Comparison of ENCODE assay signal across 8 mouse cellular contexts in the genomic region with DNA sequence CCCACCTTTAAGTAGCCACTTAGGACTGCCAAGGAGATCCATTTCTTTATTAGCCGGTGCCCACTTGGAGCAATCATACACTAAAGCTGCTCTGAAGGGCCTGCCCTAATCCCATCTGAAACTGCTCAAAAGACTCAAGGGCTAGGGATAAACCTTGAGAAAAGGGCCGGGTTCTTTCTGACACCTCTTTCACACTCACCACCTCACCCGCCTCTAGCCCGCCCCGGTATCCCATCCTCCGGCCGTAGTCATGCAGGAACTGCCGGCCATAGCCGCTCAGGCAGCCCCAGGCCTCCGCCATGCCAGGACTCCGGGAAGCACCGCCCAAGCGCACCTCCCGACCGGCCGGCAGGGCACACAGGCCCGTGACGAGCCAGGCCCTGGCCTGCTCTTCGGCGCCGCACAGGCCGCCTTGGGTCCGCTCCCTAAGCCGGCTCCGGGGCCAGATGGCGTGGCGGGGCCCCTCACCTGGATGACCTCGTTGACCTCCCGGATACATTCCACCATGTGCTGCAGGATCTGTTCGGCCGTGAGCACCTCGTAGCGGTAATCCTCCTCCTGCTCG. TPM values are rescaled to one million over a fixed set of nuclear protein-coding genes. Genes with fewer than 3 reads are reported as not detected.
DNase-seq lines count a peak whose midpoint lies in the region; ATAC-seq and TF ChIP-seq lines count a peak whose summit lies in the region.

No protein-coding gene starts in this region.

- peak overlapping the region; percentile 100 for H3K9ac ChIP-seq in embryonic facial prominence, embryonic 13.5 days
- H3K9ac ChIP-seq in heart, adult 2 months (ENCODE audit: low read depth, low read length), result peak overlapping the region; percentile 100
- H3K9ac ChIP-seq in liver, embryonic 11.5 days (ENCODE audit: low read depth, low read length), result peak overlapping the region; percentile 86

- H3K9me3 ChIP-seq in embryonic facial prominence, embryonic 13.5 days, result no peaks in the 10 kb centered on the region
- H3K9me3 ChIP-seq in liver, embryonic 11.5 days (ENCODE audit: control insufficient read depth, low read length), result no peaks in the 10 kb centered on the region

- peak; percentile 56 for DNase-seq in 416B (ENCODE audit: low read depth)
- peak; percentile 77 for DNase-seq in adrenal gland, postnatal 25 days
- DNase-seq in heart, adult 2 months, result peak; percentile 81 to 83
- peak; percentile 71 for DNase-seq in kidney, adult 9 months
- DNase-seq in liver, embryonic 11.5 days (ENCODE audit: low spot score), result peak; percentile 75
- peak; percentile 61 to 64 for DNase-seq in spleen, postnatal 36 days (ENCODE audit: low spot score in 2 of 2)

- no peak for TF ChIP-seq EP300 in heart, adult 2 months (IDR thresholded peaks at IDR 0.05; ENCODE audit: insufficient read depth, low read depth, low read length)

- H3K79me2 ChIP-seq in heart, adult 2 months (replicated peaks; ENCODE audit: control insufficient read depth, insufficient read depth, low read length), result peaks cover 3% of the 10 kb centered on the region; the same call in 1 of the 2 replicates

- intact Hi-C loops in heart, adult 2 months (cut with DNase I), result loop anchor here (1.0 to 10.0 kb wide), 6 partner anchors 61 to 195 kb away; partner anchors contain the start of genes Adpgk, Bbs4 and Pkm

- peaks cover 9% of the 10 kb centered on the region for H3K4me1 ChIP-seq in embryonic facial prominence, embryonic 13.5 days
- peaks cover 3% of the 10 kb centered on the region for H3K4me1 ChIP-seq in heart, adult 2 months (ENCODE audit: control insufficient read depth, insufficient read depth, low read length)
- H3K4me1 ChIP-seq in liver, embryonic 11.5 days (replicated peaks; ENCODE audit: control insufficient read depth, insufficient read depth, low read length), result peaks cover 9% of the 10 kb centered on the region; the same call in 1 of the 2 replicates

- no peaks in the 10 kb centered on the region for H3K27me3 ChIP-seq in embryonic facial prominence, embryonic 13.5 days
- H3K27me3 ChIP-seq in heart, adult 2 months (ENCODE audit: control insufficient read depth, insufficient read depth, low read length), result no peaks in the 10 kb centered on the region
- H3K27me3 ChIP-seq in liver, embryonic 11.5 days (replicated peaks; ENCODE audit: control insufficient read depth, insufficient read depth, low read length), result no peaks in the 10 kb centered on the region

- TF ChIP-seq CTCF in heart, adult 2 months (IDR thresholded peaks at IDR 0.05), result peak; percentile 46

- H3K36me3 ChIP-seq in embryonic facial prominence, embryonic 13.5 days, result no peaks in the 10 kb centered on the region
- H3K36me3 ChIP-seq in heart, adult 2 months (ENCODE audit: control insufficient read depth, insufficient read depth, low read length), result peaks cover 20% of the 10 kb centered on the region
- H3K36me3 ChIP-seq in liver, embryonic 11.5 days (ENCODE audit: control insufficient read depth, insufficient read depth, low read length), result no peaks in the 10 kb centered on the region

- peak; percentile 45 for ATAC-seq in embryonic facial prominence, embryonic 13.5 days (ENCODE audit: insufficient number of reproducible peaks, insufficient read depth, low FRiP score, low TSS enrichment, low read depth)
- ATAC-seq in liver, embryonic 11.5 days (replicated peaks; ENCODE audit: low FRiP score), result peak; percentile 43
- peak; percentile 30; the same call in 1 of the 2 replicates for ATAC-seq in monocyte, adult 5-6 weeks (replicated peaks; ENCODE audit: insufficient number of reproducible peaks, low FRiP score, low TSS enrichment, poor library complexity, severe bottlenecking)

- WGBS in embryonic facial prominence, embryonic 13.5 days, result under 1% methylated on average over 33 of the region's 34 CpGs
- WGBS in heart, adult 2 months, result under 1% methylated on average over 34 of the region's 34 CpGs
- under 1% methylated on average over 34 of the region's 34 CpGs for WGBS in liver, embryonic 11.5 days

- H3K27ac ChIP-seq in embryonic facial prominence, embryonic 13.5 days, result peak overlapping the region; percentile 99
- peak overlapping the region; percentile 94 for H3K27ac ChIP-seq in heart, adult 2 months
- H3K27ac ChIP-seq in liver, embryonic 11.5 days (ENCODE audit: low read depth, low read length), result peak overlapping the region; percentile 99

- H3K4me3 ChIP-seq in embryonic facial prominence, embryonic 13.5 days, result peak overlapping the region; percentile 99
- peak overlapping the region; percentile 87 for H3K4me3 ChIP-seq in heart, adult 2 months
- H3K4me3 ChIP-seq in liver, embryonic 11.5 days (ENCODE audit: low read depth, low read length), result peak overlapping the region; percentile 81

- H3K4me2 ChIP-seq in embryonic facial prominence, embryonic 13.5 days, result peak overlapping the region; percentile 88
- peak overlapping the region; percentile 86 for H3K4me2 ChIP-seq in liver, embryonic 11.5 days

- TF ChIP-seq POLR2A in heart, adult 2 months (IDR thresholded peaks at IDR 0.05; ENCODE audit: insufficient read depth, low read depth, low read length), result no peak

RNA-seq across cellular contexts. Expression of gene Arih1, which starts 0.8 kb away (rescaled TPM):
- total RNA-seq in adrenal gland, postnatal 25 days (2021), result 138 and 142 TPM in 2 replicates
- 21.7 and 22.8 TPM in 2 replicates for polyA plus RNA-seq in embryonic facial prominence, embryonic 13.5 days (2015; fragmentation: Nextera tagmentation; extraction: Ambion mirVana)
- 10 to 100 TPM; 79.2 to 88.7 TPM for total RNA-seq in heart, adult 2 months (2021)
- 15.8 and 36.9 TPM in 2 replicates for polyA plus RNA-seq in heart, adult 2 months (2012; rRNA removed)
- 11.9 and 13.2 TPM in 2 replicates for polyA plus RNA-seq in liver, embryonic 11.5 days (2014; fragmentation: Nextera tagmentation; extraction: Ambion mirVana)
- total RNA-seq in monocyte, adult 5-6 weeks (2017), result 109 to 145 TPM (median 136 TPM) in 3 replicates

RNA-seq across cellular contexts. Expression of gene Hexa, which starts 53.7 kb away (rescaled TPM):
- total RNA-seq in adrenal gland, postnatal 25 days (2021), result 148 and 158 TPM in 2 replicates
- 65.4 and 75.2 TPM in 2 replicates for polyA plus RNA-seq in embryonic facial prominence, embryonic 13.5 days (2015; fragmentation: Nextera tagmentation; extraction: Ambion mirVana)
- 10 to 100 TPM; 46.9 to 51.7 TPM for total RNA-seq in heart, adult 2 months (2021)
- 50.6 and 64.4 TPM in 2 replicates for polyA plus RNA-seq in heart, adult 2 months (2012; rRNA removed)
- polyA plus RNA-seq in liver, embryonic 11.5 days (2014; fragmentation: Nextera tagmentation; extraction: Ambion mirVana), result 62.4 and 65.3 TPM in 2 replicates
- 97.3 to 114 TPM (median 107 TPM) in 3 replicates for total RNA-seq in monocyte, adult 5-6 weeks (2017)

RNA-seq across cellular contexts. Expression of gene Tmem202, which starts 54.1 kb away (rescaled TPM):
- 3.5 and 5.0 TPM in 2 replicates for total RNA-seq in adrenal gland, postnatal 25 days (2021)
- polyA plus RNA-seq in embryonic facial prominence, embryonic 13.5 days (2015; fragmentation: Nextera tagmentation; extraction: Ambion mirVana), result not detected in 2 replicates
- total RNA-seq in heart, adult 2 months (2021), result under 1 TPM; 0.37 to 0.84 TPM
- 0.16 and 0.29 TPM in 2 replicates for polyA plus RNA-seq in heart, adult 2 months (2012; rRNA removed)
- polyA plus RNA-seq in liver, embryonic 11.5 days (2014; fragmentation: Nextera tagmentation; extraction: Ambion mirVana), result 0.22 TPM in 1 of 2 replicates, not detected in the other
- 0.39 TPM in 1 of 3 replicates, not detected in the others for total RNA-seq in monocyte, adult 5-6 weeks (2017)

Comparison
In these comparisons a context has a peak if more than half of its experiments do, and no peak if none do; other contexts are left out.
1. Peak in every context shown above with its lines: DNase-seq, ATAC-seq, H3K4me3 ChIP-seq and H3K27ac ChIP-seq.